Mouse (Mus musculus): ENCODE data around the gene Dnm3. TPM values are rescaled to one million over a fixed set of nuclear protein-coding genes. Genes with fewer than 3 reads are reported as not detected.

The Dnm3 gene
- total and polyA plus RNA-seq, 3 experiments, result not detected

- DNase-seq (ENCODE audit: low read depth, low spot score), result no peak
- Histone ChIP-seq H3K79me2 (ENCODE audit: control insufficient read depth, insufficient read depth, low read length, poor library complexity) (no peaks in the 10 kb centered on the region), H3K27ac (ENCODE audit: control insufficient read depth, low read depth, low read length) (no peak overlapping the region), H3K4me1 (ENCODE audit: control insufficient read depth in 1 of 2, insufficient read depth in 2 of 2, low read length in 2 of 2) (no peaks in the 10 kb centered on the region), H3K27me3 (ENCODE audit: control insufficient read depth in 1 of 2, insufficient read depth in 2 of 2, low read length in 2 of 2) (peaks cover 0 to 2% of the 10 kb centered on the region in 2 experiments; a peak in 1 of 4 replicates), H3K9me3 (replicated peaks; ENCODE audit: insufficient read depth, low read length) (no peaks in the 10 kb centered on the region), H3K9ac (ENCODE audit: control insufficient read depth, low read depth, low read length, poor library complexity, severe bottlenecking) (no peak overlapping the region), H3K36me3 (ENCODE audit: control insufficient read depth in 1 of 2, insufficient read depth in 2 of 2, low read length in 2 of 2) (no peaks in the 10 kb centered on the region), H3K4me3 (ENCODE audit: control insufficient read depth in 1 of 2, insufficient read depth in 1 of 2, low read depth in 2 of 2, low read length in 2 of 2) (no peak overlapping the region)
- TF ChIP-seq MAX (IDR thresholded peaks at IDR 0.05; ENCODE audit: low read length) (no peak), USF2 (IDR thresholded peaks at IDR 0.05; ENCODE audit: borderline replicate concordance in 1 of 2, insufficient read depth in 1 of 2, low read depth in 1 of 2, low read length in 2 of 2) (no peak), POLR2AphosphoS2 (IDR thresholded peaks at IDR 0.05; ENCODE audit: low read length) (no peak), ZMIZ1 (IDR thresholded peaks at IDR 0.05; ENCODE audit: low read depth, low read length) (no peak), KAT2A (conservative IDR thresholded peaks at IDR 0.05; ENCODE audit: low read depth, low read length) (no peak), NRF1 (IDR thresholded peaks at IDR 0.05; ENCODE audit: insufficient read depth, low read depth, low read length, poor library complexity, severe bottlenecking) (no peak), MEF2A (IDR thresholded peaks at IDR 0.05; ENCODE audit: extremely low read depth, insufficient replicate concordance, low read depth, low read length, poor library complexity, severe bottlenecking) (no peak), NELFE (IDR thresholded peaks at IDR 0.05; ENCODE audit: low read depth, low read length) (no peak), ZKSCAN1 (IDR thresholded peaks at IDR 0.05; ENCODE audit: low read depth, low read length) (no peak), SMC3 (IDR thresholded peaks at IDR 0.05; ENCODE audit: low read depth, low read length) (no peak), GATA1 (IDR thresholded peaks at IDR 0.05; ENCODE audit: low read depth, low read length) (no peak), SIN3A (IDR thresholded peaks at IDR 0.05; ENCODE audit: low read length) (no peak), USF1 (IDR thresholded peaks at IDR 0.05; ENCODE audit: low read depth, low read length) (no peak), MAFK (IDR thresholded peaks at IDR 0.05; ENCODE audit: borderline replicate concordance, low read depth, low read length) (no peak), ZNF384 (IDR thresholded peaks at IDR 0.05; ENCODE audit: low read depth, low read length) (no peak), HCFC1 (IDR thresholded peaks at IDR 0.05; ENCODE audit: low read depth, low read length) (no peak), EP300 (IDR thresholded peaks at IDR 0.05; ENCODE audit: low read depth in 1 of 2, low read length in 2 of 2) (no peak), ETS1 (IDR thresholded peaks at IDR 0.05; ENCODE audit: low read depth, low read length) (no peak), RCOR1 (IDR thresholded peaks at IDR 0.05; ENCODE audit: low read depth, low read length) (no peak), POLR2AphosphoS5 (IDR thresholded peaks at IDR 0.05; ENCODE audit: borderline replicate concordance, low read depth, low read length) (no peak)
Observed at GRCm38 (mm10) chr1:162293732-162294571, 183.9 kb downstream of the Dnm3 start.
